Mouse (Mus musculus) C2C12 (cell line): Measurements from ENCODE around the gene Reep1.

Source experiments
- CTCF ChIP-seq: IDR thresholded peaks from one replicate; pipeline ENCODE4 v1.5.1; 2011; ENCODE audit not compliant: control insufficient read depth, insufficient read depth, insufficient read length
- MAX ChIP-seq: IDR thresholded peaks from one replicate; pipeline ENCODE4 v1.6.1; 2011; ENCODE audit warnings: mild to moderate bottlenecking, control low read depth
- MYOD1 ChIP-seq: IDR thresholded peaks from one replicate; pipeline ENCODE4 v1.6.1; 2011; ENCODE audit warnings: low read depth; ENCODE audit not compliant: control insufficient read depth, insufficient read length
- USF1 ChIP-seq: IDR thresholded peaks from one replicate; pipeline ENCODE4 v1.6.1; 2011; ENCODE audit warnings: low read depth, mild to moderate bottlenecking, control low read depth, moderate library complexity

- TF ChIP-seq MAX (no peak), CTCF (no peak), MYOD1 (no peak), USF1 (no peak)
Measured at GRCm38 (mm10) chr6:71771282-71771681, 63.9 kb downstream of the Reep1 start.
